Mouse (Mus musculus): ENCODE measurements around the gene Zfhx2. TPM values are rescaled to one million over a fixed set of nuclear protein-coding genes. Genes with fewer than 3 reads are reported as not detected.

Gene Zfhx2
- total and polyA plus RNA-seq, 3 experiments, result 0.42 to 3.2 TPM; not detected in 1

DNA sequence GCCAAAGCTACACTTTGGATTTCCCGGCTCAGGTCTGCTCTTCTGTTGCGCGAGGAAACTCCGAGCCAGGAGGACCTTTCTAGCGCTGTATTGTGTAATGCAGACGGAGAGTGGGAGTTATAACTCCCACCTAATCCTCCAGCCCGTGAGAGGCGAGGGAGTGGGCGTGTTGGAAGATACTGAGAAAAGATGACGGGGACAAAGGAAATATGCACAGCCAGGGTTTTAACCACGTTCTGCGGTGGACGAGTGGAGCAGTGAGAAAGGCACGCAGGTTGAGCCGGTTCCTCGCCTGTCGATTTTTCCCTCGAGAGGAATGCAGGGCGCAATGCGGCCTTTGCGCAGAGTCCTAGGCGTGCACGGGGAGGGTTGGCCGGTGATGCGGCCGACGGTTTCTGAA is 77.5 kb downstream of the Zfhx2 start:
- H3K4me1 ChIP-seq (ENCODE audit: control insufficient read depth in 1 of 2, insufficient read depth in 2 of 2, low read length in 2 of 2), result no peaks in the 10 kb centered on the region; a peak in 2 of 4 replicates
- H3K27me3 ChIP-seq (ENCODE audit: control insufficient read depth in 1 of 2, insufficient read depth in 2 of 2, low read length in 2 of 2), result no peaks in the 10 kb centered on the region
- H3K9ac ChIP-seq (ENCODE audit: control insufficient read depth, low read depth, low read length, poor library complexity, severe bottlenecking), result peak overlapping the region; percentile 74
- peak overlapping the region; percentile 47 to 62 for H3K4me3 ChIP-seq (ENCODE audit: control insufficient read depth in 1 of 2, insufficient read depth in 1 of 2, low read depth in 2 of 2, low read length in 2 of 2)
- DNase-seq (ENCODE audit: low read depth, low spot score), result peak; percentile 74
- peak overlapping the region; percentile 54 for H3K27ac ChIP-seq (ENCODE audit: control insufficient read depth, low read depth, low read length)
- no peak; the same call in none of the 2 replicates for TF ChIP-seq SIN3A (IDR thresholded peaks at IDR 0.05; ENCODE audit: low read length)
- TF ChIP-seq ZMIZ1 (IDR thresholded peaks at IDR 0.05; ENCODE audit: low read depth, low read length), result no peak
- no peak for TF ChIP-seq TBP (IDR thresholded peaks at IDR 0.05; ENCODE audit: low read depth, low read length)
- TF ChIP-seq CHD2 (IDR thresholded peaks at IDR 0.05; ENCODE audit: low read length), result no peak
- TF ChIP-seq ZKSCAN1 (IDR thresholded peaks at IDR 0.05; ENCODE audit: low read depth, low read length), result no peak
- no peak for TF ChIP-seq GABPA (IDR thresholded peaks at IDR 0.05; ENCODE audit: low read depth, low read length)
- peak; percentile 52; the same call in 1 of the 2 replicates for TF ChIP-seq TCF12 (IDR thresholded peaks at IDR 0.05; ENCODE audit: low read depth, low read length)
- TF ChIP-seq RCOR1 (IDR thresholded peaks at IDR 0.05; ENCODE audit: low read depth, low read length), result 0 out of 2 replicates have a peak, but pooled peaks have one; percentile 20
- no peak for TF ChIP-seq POLR2AphosphoS2 (IDR thresholded peaks at IDR 0.05; ENCODE audit: low read length)
- no peak for TF ChIP-seq UBTF (IDR thresholded peaks at IDR 0.05; ENCODE audit: borderline replicate concordance, insufficient read depth, low read depth, low read length)
- no peak for TF ChIP-seq USF2 (IDR thresholded peaks at IDR 0.05; ENCODE audit: borderline replicate concordance in 1 of 2, insufficient read depth in 1 of 2, low read depth in 1 of 2, low read length in 2 of 2)
- TF ChIP-seq ETS1 (IDR thresholded peaks at IDR 0.05; ENCODE audit: low read depth, low read length), result no peak
- no peak for TF ChIP-seq GATA1 (IDR thresholded peaks at IDR 0.05; ENCODE audit: low read depth, low read length)
- TF ChIP-seq MAX (IDR thresholded peaks at IDR 0.05; ENCODE audit: low read length), result peak; percentile 69; the same call in 1 of the 2 replicates
- peak; percentile 51 for TF ChIP-seq MXI1 (IDR thresholded peaks at IDR 0.05; ENCODE audit: low read depth, low read length)
- no peak for TF ChIP-seq MYC (IDR thresholded peaks at IDR 0.05; ENCODE audit: low read depth, low read length)
- peak; percentile 83; the same call in 1 of the 2 replicates for TF ChIP-seq CHD1 (IDR thresholded peaks at IDR 0.05; ENCODE audit: low read depth, low read length)
- H3K9me3 ChIP-seq (replicated peaks; ENCODE audit: insufficient read depth, low read length), result no peaks in the 10 kb centered on the region
- H3K79me2 ChIP-seq (ENCODE audit: control insufficient read depth, insufficient read depth, low read length, poor library complexity), result peaks cover 12% of the 10 kb centered on the region
- H3K36me3 ChIP-seq (ENCODE audit: control insufficient read depth in 1 of 2, insufficient read depth in 2 of 2, low read length in 2 of 2), result peaks cover under 1 to 4% of the 10 kb centered on the region in 2 experiments; a peak in 3 of 4 replicates

DNA sequence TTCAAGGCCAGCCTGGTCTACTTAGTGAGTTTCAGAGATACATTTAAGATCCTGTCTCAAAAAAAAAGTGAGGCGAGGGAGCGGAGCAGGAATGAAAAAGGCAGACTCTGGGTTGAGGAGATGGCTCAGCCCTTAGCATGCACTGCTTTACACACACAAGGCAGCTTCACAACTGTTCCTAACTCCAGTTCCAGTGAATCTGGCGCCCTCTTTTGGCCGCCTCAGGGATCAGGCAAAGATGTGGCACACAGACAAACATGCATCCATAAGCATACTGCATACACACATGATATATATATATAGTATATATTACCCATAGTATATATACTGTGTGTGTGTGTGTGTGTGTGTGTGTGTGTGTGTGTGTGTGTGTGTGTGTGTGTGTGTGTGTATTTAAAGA is 81.0 kb downstream of the Zfhx2 start:
- Histone ChIP-seq H3K9ac (ENCODE audit: control insufficient read depth, low read depth, low read length, poor library complexity, severe bottlenecking) (no peak overlapping the region), H3K4me1 (ENCODE audit: control insufficient read depth in 1 of 2, insufficient read depth in 2 of 2, low read length in 2 of 2) (peaks cover 0 to 3% of the 10 kb centered on the region in 2 experiments; a peak in 2 of 4 replicates), H3K27ac (ENCODE audit: control insufficient read depth, low read depth, low read length) (no peak overlapping the region), H3K79me2 (ENCODE audit: control insufficient read depth, insufficient read depth, low read length, poor library complexity) (peaks cover 6% of the 10 kb centered on the region; the same call in 1 of the 2 replicates), H3K27me3 (ENCODE audit: control insufficient read depth in 1 of 2, insufficient read depth in 2 of 2, low read length in 2 of 2) (no peaks in the 10 kb centered on the region), H3K9me3 (replicated peaks; ENCODE audit: insufficient read depth, low read length) (no peaks in the 10 kb centered on the region), H3K4me3 (ENCODE audit: control insufficient read depth in 1 of 2, insufficient read depth in 1 of 2, low read depth in 2 of 2, low read length in 2 of 2) (no peak overlapping the region), H3K36me3 (ENCODE audit: control insufficient read depth in 1 of 2, insufficient read depth in 2 of 2, low read length in 2 of 2) (peaks cover 0 to 4% of the 10 kb centered on the region in 2 experiments; a peak in 2 of 4 replicates)
- TF ChIP-seq GATA1 (IDR thresholded peaks at IDR 0.05; ENCODE audit: low read depth, low read length) (no peak), CTCF (IDR thresholded peaks at IDR 0.05 in 2 of 3, conservative IDR thresholded peaks at IDR 0.05 in 1 of 3; ENCODE audit: control insufficient read depth in 1 of 3, insufficient read depth in 1 of 3, low read depth in 2 of 3, low read length in 3 of 3, poor library complexity in 1 of 3, severe bottlenecking in 1 of 3) (peak; percentile 25 to 62 (median 42); a peak in 5 of 6 replicates), TCF12 (IDR thresholded peaks at IDR 0.05; ENCODE audit: low read depth, low read length) (no peak), RAD21 (IDR thresholded peaks at IDR 0.05; ENCODE audit: low read depth, low read length) (peak; percentile 24)
- peak; percentile 59 for DNase-seq (ENCODE audit: low read depth, low spot score)

Other genes with a start within 250 kb of the Zfhx2 start
- 4.7 and 4.9 TPM in 2 replicates for gene Homez, start 221.4 kb downstream of the Zfhx2 start, total RNA-seq (2012; rRNA removed)
- 1 to 10 TPM in 1 of 2 experiments, not detected in 1; 8.5 TPM for gene Homez, start 221.4 kb downstream of the Zfhx2 start, polyA plus RNA-seq (2012; ENCODE audit: insufficient read depth in 1 of 2, insufficient read length in 2 of 2, low read depth in 1 of 2, low replicate concordance in 2 of 2, missing spikeins in 1 of 2)
- gene Ppp1r3e, start 214.8 kb downstream of the Zfhx2 start, total RNA-seq (2012; rRNA removed), result 0.56 and 0.73 TPM in 2 replicates
- gene Ppp1r3e, start 214.8 kb downstream of the Zfhx2 start, polyA plus RNA-seq (2012; ENCODE audit: insufficient read depth in 1 of 2, insufficient read length in 2 of 2, low read depth in 1 of 2, low replicate concordance in 2 of 2, missing spikeins in 1 of 2), result 1 to 10 TPM in 1 of 2 experiments, not detected in 1; 1.2 TPM
- 10.5 and 12.5 TPM in 2 replicates for gene Bcl2l2, start 208.9 kb downstream of the Zfhx2 start, total RNA-seq (2012; rRNA removed)
- 10 to 100 TPM in 1 of 2 experiments, not detected in 1; 18.8 TPM for gene Bcl2l2, start 208.9 kb downstream of the Zfhx2 start, polyA plus RNA-seq (2012; ENCODE audit: insufficient read depth in 1 of 2, insufficient read length in 2 of 2, low read depth in 1 of 2, low replicate concordance in 2 of 2, missing spikeins in 1 of 2)
- gene Gm20521, start 208.9 kb downstream of the Zfhx2 start, total RNA-seq (2012; rRNA removed), result 0.58 and 0.88 TPM in 2 replicates
- gene Gm20521, start 208.9 kb downstream of the Zfhx2 start, polyA plus RNA-seq (2012; ENCODE audit: insufficient read depth in 1 of 2, insufficient read length in 2 of 2, low read depth in 1 of 2, low replicate concordance in 2 of 2, missing spikeins in 1 of 2), result 1 to 10 TPM in 1 of 2 experiments, not detected in 1; 3.4 TPM
- 82.3 and 85.8 TPM in 2 replicates for gene Pabpn1, start 199.8 kb downstream of the Zfhx2 start, total RNA-seq (2012; rRNA removed)
- gene Pabpn1, start 199.8 kb downstream of the Zfhx2 start, polyA plus RNA-seq (2012; ENCODE audit: insufficient read depth in 1 of 2, insufficient read length in 2 of 2, low read depth in 1 of 2, low replicate concordance in 2 of 2, missing spikeins in 1 of 2), result 100 to 1,000 TPM in 1 of 2 experiments, not detected in 1; 393 TPM
- 0.13 and 0.31 TPM in 2 replicates for gene Slc22a17, start 179.2 kb downstream of the Zfhx2 start, total RNA-seq (2012; rRNA removed)
- gene Slc22a17, start 179.2 kb downstream of the Zfhx2 start, polyA plus RNA-seq (2012; ENCODE audit: insufficient read depth in 1 of 2, insufficient read length in 2 of 2, low read depth in 1 of 2, low replicate concordance in 2 of 2, missing spikeins in 1 of 2), result 1 to 10 TPM in 1 of 2 experiments, not detected in 1; 1.1 TPM
- gene Efs, start 166.2 kb downstream of the Zfhx2 start, total RNA-seq (2012; rRNA removed), result not detected in 2 replicates
- not detected for gene Efs, start 166.2 kb downstream of the Zfhx2 start, polyA plus RNA-seq (2012; ENCODE audit: insufficient read depth in 1 of 2, insufficient read length in 2 of 2, low read depth in 1 of 2, low replicate concordance in 2 of 2, missing spikeins in 1 of 2)
- gene Il25, start 159.6 kb downstream of the Zfhx2 start, total RNA-seq (2012; rRNA removed), result not detected in 2 replicates
- gene Il25, start 159.6 kb downstream of the Zfhx2 start, polyA plus RNA-seq (2012; ENCODE audit: insufficient read depth in 1 of 2, insufficient read length in 2 of 2, low read depth in 1 of 2, low replicate concordance in 2 of 2, missing spikeins in 1 of 2), result not detected
- not detected in 2 replicates for gene Cmtm5, start 156.1 kb downstream of the Zfhx2 start, total RNA-seq (2012; rRNA removed)
- gene Cmtm5, start 156.1 kb downstream of the Zfhx2 start, polyA plus RNA-seq (2012; ENCODE audit: insufficient read depth in 1 of 2, insufficient read length in 2 of 2, low read depth in 1 of 2, low replicate concordance in 2 of 2, missing spikeins in 1 of 2), result not detected
- gene Myh6, start 125.4 kb downstream of the Zfhx2 start, total RNA-seq (2012; rRNA removed), result not detected in 2 replicates
- not detected for gene Myh6, start 125.4 kb downstream of the Zfhx2 start, polyA plus RNA-seq (2012; ENCODE audit: insufficient read depth in 1 of 2, insufficient read length in 2 of 2, low read depth in 1 of 2, low replicate concordance in 2 of 2, missing spikeins in 1 of 2)
- gene Gm17428, start 115.4 kb downstream of the Zfhx2 start, total RNA-seq (2012; rRNA removed), result not detected in 2 replicates
- gene Gm17428, start 115.4 kb downstream of the Zfhx2 start, polyA plus RNA-seq (2012; ENCODE audit: insufficient read depth in 1 of 2, insufficient read length in 2 of 2, low read depth in 1 of 2, low replicate concordance in 2 of 2, missing spikeins in 1 of 2), result not detected
- not detected in 2 replicates for gene Myh7, start 97.7 kb downstream of the Zfhx2 start, total RNA-seq (2012; rRNA removed)
- not detected for gene Myh7, start 97.7 kb downstream of the Zfhx2 start, polyA plus RNA-seq (2012; ENCODE audit: insufficient read depth in 1 of 2, insufficient read length in 2 of 2, low read depth in 1 of 2, low replicate concordance in 2 of 2, missing spikeins in 1 of 2)
- 138 and 148 TPM in 2 replicates for gene Ngdn, start 76.9 kb downstream of the Zfhx2 start, total RNA-seq (2012; rRNA removed)
- gene Ngdn, start 76.9 kb downstream of the Zfhx2 start, polyA plus RNA-seq (2012; ENCODE audit: insufficient read depth in 1 of 2, insufficient read length in 2 of 2, low read depth in 1 of 2, low replicate concordance in 2 of 2, missing spikeins in 1 of 2), result 100 to 1,000 TPM in 1 of 2 experiments, not detected in 1; 140 TPM
- 8.7 and 9.0 TPM in 2 replicates for gene Thtpa, start 2.5 kb upstream of the Zfhx2 start, total RNA-seq (2012; rRNA removed)
- 10 to 100 TPM in 1 of 2 experiments, not detected in 1; 13.2 TPM for gene Thtpa, start 2.5 kb upstream of the Zfhx2 start, polyA plus RNA-seq (2012; ENCODE audit: insufficient read depth in 1 of 2, insufficient read length in 2 of 2, low read depth in 1 of 2, low replicate concordance in 2 of 2, missing spikeins in 1 of 2)
- 12.5 and 12.6 TPM in 2 replicates for gene Ap1g2, start 14.3 kb upstream of the Zfhx2 start, total RNA-seq (2012; rRNA removed)
- 10 to 100 TPM in 1 of 2 experiments, not detected in 1; 47.9 TPM for gene Ap1g2, start 14.3 kb upstream of the Zfhx2 start, polyA plus RNA-seq (2012; ENCODE audit: insufficient read depth in 1 of 2, insufficient read length in 2 of 2, low read depth in 1 of 2, low replicate concordance in 2 of 2, missing spikeins in 1 of 2)
- not detected in 2 replicates for gene Jph4, start 24.6 kb upstream of the Zfhx2 start, total RNA-seq (2012; rRNA removed)
- gene Jph4, start 24.6 kb upstream of the Zfhx2 start, polyA plus RNA-seq (2012; ENCODE audit: insufficient read depth in 1 of 2, insufficient read length in 2 of 2, low read depth in 1 of 2, low replicate concordance in 2 of 2, missing spikeins in 1 of 2), result not detected
- not detected in 2 replicates for gene Dhrs2, start 129.7 kb upstream of the Zfhx2 start, total RNA-seq (2012; rRNA removed)
- not detected for gene Dhrs2, start 129.7 kb upstream of the Zfhx2 start, polyA plus RNA-seq (2012; ENCODE audit: insufficient read depth in 1 of 2, insufficient read length in 2 of 2, low read depth in 1 of 2, low replicate concordance in 2 of 2, missing spikeins in 1 of 2)

Data from MEL (cell line).